Comparison of ENCODE assay signal across 8 mouse cellular contexts in the genomic region with DNA sequence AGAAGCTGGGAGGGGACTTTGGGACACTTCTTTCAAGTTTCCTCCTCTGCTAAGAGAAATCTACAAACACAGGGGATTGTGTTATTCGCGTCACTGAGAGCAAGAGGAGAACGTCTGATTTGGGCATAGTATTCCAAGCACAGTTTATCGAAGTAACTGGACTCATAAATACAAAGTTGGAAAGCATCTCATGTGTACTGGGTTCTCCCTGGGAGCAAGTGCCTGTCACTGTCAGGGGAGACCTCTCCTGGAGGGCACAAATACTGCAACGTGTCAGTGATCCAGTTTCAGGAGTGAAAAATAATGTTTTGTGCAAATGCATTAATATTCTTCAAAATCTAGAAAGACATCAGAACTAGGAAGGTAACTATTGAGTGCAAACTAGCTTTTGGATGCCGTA. TPM values are rescaled to one million over a fixed set of nuclear protein-coding genes. Genes with fewer than 3 reads are reported as not detected.
A peak's percentile ranks its signal among the peaks of the same experiment; 100 is the strongest.
DNase-seq lines count a peak whose midpoint lies in the region; ATAC-seq and TF ChIP-seq lines count a peak whose summit lies in the region.

No protein-coding gene starts in this region.

- no peaks in the 10 kb centered on the region for H3K4me1 ChIP-seq in intestine, postnatal 0 days (replicated peaks; ENCODE audit: control insufficient read depth, insufficient read depth, low read length)
- H3K4me1 ChIP-seq in lung, embryonic 14.5 days (ENCODE audit: insufficient read depth), result no peaks in the 10 kb centered on the region

- peak; percentile 80 for TF ChIP-seq CTCF in intestine, postnatal 0 days (IDR thresholded peaks at IDR 0.05; ENCODE audit: low read depth)
- TF ChIP-seq CTCF in lung, embryonic 14.5 days (IDR thresholded peaks at IDR 0.05; ENCODE audit: low read depth), result peak; percentile 79

- 0 out of 2 replicates have a peak, but pooled peaks have one; percentile 33 for ATAC-seq in cerebellum, adult (ENCODE audit: insufficient number of reproducible peaks, low FRiP score, low TSS enrichment)
- ATAC-seq in intestine, postnatal 0 days, result peak; percentile 42; the same call in 1 of the 2 replicates
- ATAC-seq in lung, embryonic 14.5 days (ENCODE audit: insufficient read depth), result peak; percentile 75

- no peaks in the 10 kb centered on the region for H3K36me3 ChIP-seq in intestine, postnatal 0 days (ENCODE audit: control insufficient read depth, insufficient read depth)
- no peaks in the 10 kb centered on the region for H3K36me3 ChIP-seq in lung, embryonic 14.5 days (ENCODE audit: insufficient read depth)

- peak overlapping the region; percentile 81 for H3K4me2 ChIP-seq in intestine, postnatal 0 days (replicated peaks; ENCODE audit: low read depth)
- H3K4me2 ChIP-seq in lung, embryonic 14.5 days, result peak overlapping the region; percentile 85

- H3K9me3 ChIP-seq in intestine, postnatal 0 days (ENCODE audit: control insufficient read depth), result no peaks in the 10 kb centered on the region
- H3K9me3 ChIP-seq in lung, embryonic 14.5 days (ENCODE audit: low read depth, low read length), result no peaks in the 10 kb centered on the region

- H3K27me3 ChIP-seq in intestine, postnatal 0 days (replicated peaks; ENCODE audit: control insufficient read depth, insufficient read depth, low read length), result no peaks in the 10 kb centered on the region; the same call in 1 of the 2 replicates
- H3K27me3 ChIP-seq in lung, embryonic 14.5 days (ENCODE audit: insufficient read depth, low read length), result no peaks in the 10 kb centered on the region

- peak overlapping the region; percentile 54; the same call in 1 of the 2 replicates for H3K9ac ChIP-seq in intestine, postnatal 0 days (ENCODE audit: low read depth, low read length)
- H3K9ac ChIP-seq in lung, embryonic 14.5 days, result peak overlapping the region; percentile 62

- peak overlapping the region; percentile 52 for H3K4me3 ChIP-seq in intestine, postnatal 0 days (ENCODE audit: low read depth, low read length)
- peak overlapping the region; percentile 53 for H3K4me3 ChIP-seq in lung, embryonic 14.5 days (ENCODE audit: low read depth, low read length)

- 20% methylated on average over 6 of the region's 6 CpGs for WGBS in intestine, postnatal 0 days
- WGBS in lung, embryonic 14.5 days, result 23% methylated on average over 6 of the region's 6 CpGs

- no peak overlapping the region for H3K27ac ChIP-seq in intestine, postnatal 0 days (ENCODE audit: low read depth, low read length)
- no peak overlapping the region for H3K27ac ChIP-seq in lung, embryonic 14.5 days (ENCODE audit: low read depth)

- DNase-seq in cerebellum, adult 11-12 months, result no peak
- peak; percentile 65 for DNase-seq in 416B (ENCODE audit: low read depth)
- peak; percentile 30 for DNase-seq in c-Kit-positive CD71-positive TER-119-negative erythroid progenitor cells, embryonic 14.5 days (ENCODE audit: low read depth)
- DNase-seq in heart, adult 11 months, result peak; percentile 87
- DNase-seq in lung, embryonic 14.5 days, result peak; percentile 75
- DNase-seq in skeletal muscle tissue, adult 2 months (ENCODE audit: low read depth, low spot score), result peak; percentile 13

RNA-seq across cellular contexts. Expression of a gene that starts 27.9 kb away (rescaled TPM):
- polyA plus RNA-seq in intestine, postnatal 0 days (2015; fragmentation: Nextera tagmentation; extraction: Ambion mirVana), result not detected in 2 replicates
- not detected in 2 replicates for polyA plus RNA-seq in lung, embryonic 14.5 days (2014; fragmentation: Nextera tagmentation; extraction: Ambion mirVana)
